In the genomic region with DNA sequence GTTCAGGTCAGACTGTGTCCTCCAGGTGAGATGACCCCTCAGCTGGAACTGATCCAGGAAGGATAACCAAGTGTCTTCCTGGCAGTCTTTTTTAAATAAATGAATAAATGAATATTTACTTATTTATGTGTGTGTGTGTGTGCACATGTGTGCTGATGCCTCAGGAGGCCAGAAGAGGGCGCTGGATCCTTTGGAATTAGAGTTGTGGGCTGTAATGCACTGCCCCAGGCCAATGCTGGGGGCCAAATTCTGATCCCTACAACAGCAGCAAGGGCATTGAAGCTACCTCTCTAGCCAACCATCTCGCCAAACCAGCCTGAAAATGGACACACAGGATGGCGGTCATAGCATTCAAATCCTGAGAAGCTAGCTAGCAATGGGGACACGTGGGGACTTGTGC, we compare ENCODE assay signal across 27 mouse cellular contexts. TPM values are rescaled to one million over a fixed set of nuclear protein-coding genes. Genes with fewer than 3 reads are reported as not detected.
DNase-seq lines count a peak whose midpoint lies in the region; ATAC-seq and TF ChIP-seq lines count a peak whose summit lies in the region.
"Had no signal": no experiment of that assay in that cellular context is flagged by ENCODE, and none has a peak within 500 bp of the region (broad histone marks: within the 10 kb centered on the region; RNA-seq: fewer than 3 reads in every experiment).

No protein-coding gene starts in this region.

- no peak overlapping the region for H3K9ac ChIP-seq in intestine, postnatal 0 days (ENCODE audit: low read depth, low read length)
- H3K9ac ChIP-seq in intestine, embryonic 15.5 days = no peak overlapping the region
- H3K9ac ChIP-seq in midbrain, postnatal 0 days (replicated peaks; ENCODE audit: low read length, poor library complexity, severe bottlenecking) = no peak overlapping the region
- no peak overlapping the region for H3K9ac ChIP-seq in midbrain, embryonic 13.5 days (replicated peaks)
- no peak overlapping the region for H3K9ac ChIP-seq in ES-Bruce4 (ENCODE audit: low read depth, poor library complexity, severe bottlenecking)
- H3K9ac ChIP-seq: embryonic facial prominence, embryonic 12.5 days; embryonic facial prominence, embryonic 15.5 days; forebrain, embryonic 15.5 days; hindbrain, embryonic 13.5 days had no signal

- no peak overlapping the region for H3K27ac ChIP-seq in intestine, postnatal 0 days (ENCODE audit: low read depth, low read length)
- no peak overlapping the region for H3K27ac ChIP-seq in intestine, embryonic 15.5 days
- H3K27ac ChIP-seq in midbrain, postnatal 0 days (ENCODE audit: low read depth, low read length) = no peak overlapping the region
- no peak overlapping the region for H3K27ac ChIP-seq in midbrain, embryonic 13.5 days
- H3K27ac ChIP-seq in ES-Bruce4 (ENCODE audit: insufficient read depth, low read length) = no peak overlapping the region
- H3K27ac ChIP-seq: embryonic facial prominence, embryonic 12.5 days; embryonic facial prominence, embryonic 15.5 days; forebrain, embryonic 15.5 days; hindbrain, embryonic 10.5 days; hindbrain, embryonic 13.5 days had no signal

- ATAC-seq in intestine, postnatal 0 days = no peak
- ATAC-seq in intestine, embryonic 15.5 days = no peak
- ATAC-seq in midbrain, postnatal 0 days (ENCODE audit: low FRiP score) = no peak
- ATAC-seq in midbrain, embryonic 13.5 days = no peak
- ATAC-seq: activated CD4-positive, CD25-positive, alpha-beta regulatory T cell, adult 4 months; CD4-positive, CD25-positive, alpha-beta regulatory T cell, adult 4 months; forebrain, embryonic 15.5 days; hindbrain, embryonic 16.5 days; Patski had no signal

- TF ChIP-seq POLR2A in ES-Bruce4 (IDR thresholded peaks at IDR 0.05; ENCODE audit: insufficient read depth, low read length) = no peak

- peaks cover 30% of the 10 kb centered on the region for H3K27me3 ChIP-seq in intestine, postnatal 0 days (replicated peaks; ENCODE audit: control insufficient read depth, insufficient read depth, low read length)
- H3K27me3 ChIP-seq in intestine, embryonic 15.5 days (replicated peaks) = peaks cover 21% of the 10 kb centered on the region
- peaks cover 19% of the 10 kb centered on the region; the same call in 1 of the 2 replicates for H3K27me3 ChIP-seq in midbrain, postnatal 0 days (ENCODE audit: insufficient read depth, low read length)
- peaks cover 42% of the 10 kb centered on the region for H3K27me3 ChIP-seq in midbrain, embryonic 13.5 days
- H3K27me3 ChIP-seq in ES-Bruce4 (ENCODE audit: control insufficient read depth, insufficient read depth, low read length, poor library complexity, severe bottlenecking) = no peaks in the 10 kb centered on the region

- H3K36me3 ChIP-seq in intestine, postnatal 0 days (ENCODE audit: control insufficient read depth, insufficient read depth) = no peaks in the 10 kb centered on the region
- no peaks in the 10 kb centered on the region for H3K36me3 ChIP-seq in intestine, embryonic 15.5 days
- H3K36me3 ChIP-seq in midbrain, postnatal 0 days (ENCODE audit: insufficient read depth, low read length) = no peaks in the 10 kb centered on the region
- no peaks in the 10 kb centered on the region for H3K36me3 ChIP-seq in midbrain, embryonic 13.5 days
- no peaks in the 10 kb centered on the region for H3K36me3 ChIP-seq in ES-Bruce4 (ENCODE audit: control insufficient read depth, insufficient read depth, low read length, poor library complexity, severe bottlenecking)
- H3K36me3 ChIP-seq: embryonic facial prominence, embryonic 12.5 days; embryonic facial prominence, embryonic 15.5 days; forebrain, embryonic 15.5 days; G1E; hindbrain, embryonic 10.5 days; hindbrain, embryonic 13.5 days had no signal

- no peak for DNase-seq in midbrain, postnatal 0 days (ENCODE audit: low spot score)
- peak; percentile 63 for DNase-seq in ZHBTc4 (ENCODE audit: low read depth, low spot score)
- no peak for DNase-seq in gastrocnemius, postnatal 4 days (ENCODE audit: low spot score in 2 of 2)
- no peak for DNase-seq in heart, postnatal 14 days
- DNase-seq: adrenal gland, adult 8-10 months; adrenal gland, postnatal 25 days; cerebellum, adult 8-10 months; cerebellum, postnatal 25 days; gastrocnemius, postnatal 10 days; gastrocnemius, postnatal 36 days; heart, adult 11 months; heart, postnatal 36 days had no signal

- H3K4me3 ChIP-seq in intestine, postnatal 0 days (ENCODE audit: low read depth, low read length) = no peak overlapping the region
- no peak overlapping the region for H3K4me3 ChIP-seq in intestine, embryonic 15.5 days (replicated peaks)
- H3K4me3 ChIP-seq in midbrain, postnatal 0 days (ENCODE audit: low read depth, low read length) = no peak overlapping the region
- no peak overlapping the region for H3K4me3 ChIP-seq in midbrain, embryonic 13.5 days (replicated peaks)
- no peak overlapping the region for H3K4me3 ChIP-seq in ES-Bruce4 (ENCODE audit: low read depth, low read length)
- H3K4me3 ChIP-seq: embryonic facial prominence, embryonic 12.5 days; embryonic facial prominence, embryonic 15.5 days; forebrain, embryonic 15.5 days; hindbrain, embryonic 10.5 days; hindbrain, embryonic 13.5 days had no signal

- H3K9me3 ChIP-seq in intestine, postnatal 0 days (ENCODE audit: control insufficient read depth) = no peaks in the 10 kb centered on the region
- H3K9me3 ChIP-seq in intestine, embryonic 15.5 days = no peaks in the 10 kb centered on the region
- H3K9me3 ChIP-seq in midbrain, postnatal 0 days (ENCODE audit: low read length) = no peaks in the 10 kb centered on the region
- H3K9me3 ChIP-seq in midbrain, embryonic 13.5 days = no peaks in the 10 kb centered on the region
- no peaks in the 10 kb centered on the region for H3K9me3 ChIP-seq in ES-Bruce4 (replicated peaks; ENCODE audit: control insufficient read depth, insufficient read depth, low read length, poor library complexity, severe bottlenecking)
- H3K9me3 ChIP-seq: embryonic facial prominence, embryonic 12.5 days; embryonic facial prominence, embryonic 15.5 days; forebrain, embryonic 15.5 days; G1E; hindbrain, embryonic 10.5 days; hindbrain, embryonic 13.5 days had no signal

- 0 out of 2 replicates have a peak, but pooled peaks have one; percentile 6 for TF ChIP-seq CTCF in intestine, postnatal 0 days (IDR thresholded peaks at IDR 0.05; ENCODE audit: low read depth)
- TF ChIP-seq CTCF in midbrain, postnatal 0 days (IDR thresholded peaks at IDR 0.05) = peak; percentile 33; the same call in 1 of the 2 replicates
- peak; percentile 48 for TF ChIP-seq CTCF in ES-Bruce4 (IDR thresholded peaks at IDR 0.05; ENCODE audit: low read depth, low read length)

- intact Hi-C loops in heart, postnatal 14 days (cut with DNase I) = no loop called here

- no peak for TF ChIP-seq EP300 in ES-Bruce4 (IDR thresholded peaks at IDR 0.05; ENCODE audit: insufficient read depth, low read depth, low read length)

- WGBS in intestine, postnatal 0 days = 76% methylated on average over 4 of the region's 4 CpGs
- 70% methylated on average over 4 of the region's 4 CpGs for WGBS in intestine, embryonic 15.5 days
- 77% methylated on average over 4 of the region's 4 CpGs for WGBS in midbrain, postnatal 0 days
- WGBS in midbrain, embryonic 13.5 days = 69% methylated on average over 4 of the region's 4 CpGs

- H3K4me2 ChIP-seq in intestine, postnatal 0 days (replicated peaks; ENCODE audit: low read depth) = no peak overlapping the region
- H3K4me2 ChIP-seq in intestine, embryonic 15.5 days (replicated peaks) = no peak overlapping the region
- no peak overlapping the region for H3K4me2 ChIP-seq in midbrain, postnatal 0 days (ENCODE audit: low read depth, low read length, poor library complexity, severe bottlenecking)
- no peak overlapping the region for H3K4me2 ChIP-seq in midbrain, embryonic 13.5 days (replicated peaks)
- H3K4me2 ChIP-seq: embryonic facial prominence, embryonic 12.5 days; embryonic facial prominence, embryonic 15.5 days; forebrain, embryonic 15.5 days; heart, embryonic 11.5 days; hindbrain, embryonic 13.5 days had no signal

- H3K4me1 ChIP-seq in intestine, postnatal 0 days (replicated peaks; ENCODE audit: control insufficient read depth, insufficient read depth, low read length) = peaks cover 4% of the 10 kb centered on the region; the same call in 1 of the 2 replicates
- H3K4me1 ChIP-seq in intestine, embryonic 15.5 days (replicated peaks) = peaks cover 8% of the 10 kb centered on the region
- 0 out of 2 replicates have a peak, but pooled peaks cover 4% of the 10 kb centered on the region for H3K4me1 ChIP-seq in midbrain, postnatal 0 days (ENCODE audit: insufficient read depth, low read length)
- peaks cover 23% of the 10 kb centered on the region for H3K4me1 ChIP-seq in midbrain, embryonic 13.5 days (replicated peaks)
- H3K4me1 ChIP-seq in ES-Bruce4 (ENCODE audit: control insufficient read depth, insufficient read depth, low read length) = peaks cover 1% of the 10 kb centered on the region

RNA-seq across cellular contexts. Expression of a gene that starts 4.9 kb away (rescaled TPM):
- polyA plus RNA-seq in intestine, postnatal 0 days (2015; fragmentation: Nextera tagmentation; extraction: Ambion mirVana) = 0.09 and 0.47 TPM in 2 replicates
- 0.80 and 0.97 TPM in 2 replicates for polyA plus RNA-seq in intestine, embryonic 15.5 days (2015; fragmentation: Nextera tagmentation; extraction: Ambion mirVana)
- 311 and 368 TPM in 2 replicates for total RNA-seq in midbrain, postnatal 0 days (2014; rRNA removed)
- polyA plus RNA-seq in midbrain, postnatal 0 days (2015; fragmentation: Nextera tagmentation; extraction: Ambion mirVana) = 83.5 and 86.4 TPM in 2 replicates
- polyA plus RNA-seq in midbrain, embryonic 13.5 days (2015; fragmentation: Nextera tagmentation; extraction: Ambion mirVana) = 19.7 and 20.2 TPM in 2 replicates
- 1.6 and 1.9 TPM in 2 replicates for polyA plus RNA-seq in ES-Bruce4 (2011; ENCODE audit: insufficient read depth, insufficient read length, low read depth, missing spikeins)
- under 1 TPM; 0.54 to 0.93 TPM for total RNA-seq in gastrocnemius, postnatal 4 days (2021)
- total RNA-seq in heart, postnatal 14 days (2021) = under 1 TPM; 0.73 to 0.91 TPM

RNA-seq across cellular contexts. Expression of a gene that starts 15.1 kb away (rescaled TPM):
- polyA plus RNA-seq in intestine, postnatal 0 days (2015; fragmentation: Nextera tagmentation; extraction: Ambion mirVana) = 9.6 and 9.8 TPM in 2 replicates
- 4.9 and 5.2 TPM in 2 replicates for polyA plus RNA-seq in intestine, embryonic 15.5 days (2015; fragmentation: Nextera tagmentation; extraction: Ambion mirVana)
- 7.5 and 13.4 TPM in 2 replicates for total RNA-seq in midbrain, postnatal 0 days (2014; rRNA removed)
- 7.1 and 8.2 TPM in 2 replicates for polyA plus RNA-seq in midbrain, postnatal 0 days (2015; fragmentation: Nextera tagmentation; extraction: Ambion mirVana)
- polyA plus RNA-seq in midbrain, embryonic 13.5 days (2015; fragmentation: Nextera tagmentation; extraction: Ambion mirVana) = 17.2 and 19.5 TPM in 2 replicates
- polyA plus RNA-seq in ES-Bruce4 (2011; ENCODE audit: insufficient read depth, insufficient read length, low read depth, missing spikeins) = 5.8 and 6.2 TPM in 2 replicates
- 1 to 10 TPM in 1 of 2 experiments, under 1 TPM in 1; 0.93 to 1.1 TPM for total RNA-seq in gastrocnemius, postnatal 4 days (2021)
- under 1 TPM; 0.43 to 0.63 TPM for total RNA-seq in heart, postnatal 14 days (2021)

RNA-seq across cellular contexts. Expression of a gene that starts 44.2 kb away (rescaled TPM):
- 3.6 and 3.8 TPM in 2 replicates for polyA plus RNA-seq in intestine, postnatal 0 days (2015; fragmentation: Nextera tagmentation; extraction: Ambion mirVana)
- polyA plus RNA-seq in intestine, embryonic 15.5 days (2015; fragmentation: Nextera tagmentation; extraction: Ambion mirVana) = 10.7 and 11.3 TPM in 2 replicates
- 28.9 and 29.0 TPM in 2 replicates for total RNA-seq in midbrain, postnatal 0 days (2014; rRNA removed)
- polyA plus RNA-seq in midbrain, postnatal 0 days (2015; fragmentation: Nextera tagmentation; extraction: Ambion mirVana) = 11.1 and 11.4 TPM in 2 replicates
- polyA plus RNA-seq in midbrain, embryonic 13.5 days (2015; fragmentation: Nextera tagmentation; extraction: Ambion mirVana) = 13.5 and 15.1 TPM in 2 replicates
- polyA plus RNA-seq in ES-Bruce4 (2011; ENCODE audit: insufficient read depth, insufficient read length, low read depth, missing spikeins) = 9.1 and 10.6 TPM in 2 replicates
- 10 to 100 TPM; 11.7 to 14.3 TPM for total RNA-seq in gastrocnemius, postnatal 4 days (2021)
- total RNA-seq in heart, postnatal 14 days (2021) = 10 to 100 TPM; 10.7 to 10.8 TPM
